Mouse (Mus musculus): ENCODE measurements around the gene Casq2. TPM values are rescaled to one million over a fixed set of nuclear protein-coding genes. Genes with fewer than 3 reads are reported as not detected.

The Casq2 gene
- polyA plus RNA-seq, 1 experiment: 482 TPM

GRCm38 (mm10) chr3:102069260-102069659 lies 17.0 kb upstream of the Casq2 start:
- TF ChIP-seq TCF3 (IDR thresholded peaks at IDR 0.05; ENCODE audit: insufficient read length, low read depth): no peak
- TF ChIP-seq MYOG (IDR thresholded peaks at IDR 0.05; ENCODE audit: control insufficient read depth in 1 of 3, insufficient read depth in 1 of 3, insufficient read length in 2 of 3, low read depth in 2 of 3): peak in 1 of 3 experiments; percentile 58
- no peak for TF ChIP-seq POLR2A (IDR thresholded peaks at IDR 0.05; ENCODE audit: insufficient read length, low read depth)
- no peak for TF ChIP-seq MAX (IDR thresholded peaks at IDR 0.05; ENCODE audit: low read depth)
- TF ChIP-seq USF1 (IDR thresholded peaks at IDR 0.05; ENCODE audit: low read depth): no peak
- no peak for TF ChIP-seq E2F4 (IDR thresholded peaks at IDR 0.05; ENCODE audit: insufficient read depth)
- TF ChIP-seq CEBPB (IDR thresholded peaks at IDR 0.05; ENCODE audit: insufficient read depth, poor library complexity, severe bottlenecking): peak; percentile 2; the same call in 1 of the 2 replicates
- TF ChIP-seq REST (IDR thresholded peaks at IDR 0.05; ENCODE audit: insufficient read depth, insufficient read length): no peak
- no peak for TF ChIP-seq POLR2AphosphoS2 (IDR thresholded peaks at IDR 0.05; ENCODE audit: insufficient read length, low read depth)
- TF ChIP-seq MYOD1 (IDR thresholded peaks at IDR 0.05; ENCODE audit: control insufficient read depth in 1 of 3, insufficient read length in 2 of 3, low read depth in 2 of 3): peak in 2 of 3 experiments; percentile 1 to 67
- no peak for TF ChIP-seq TCF12 (IDR thresholded peaks at IDR 0.05; ENCODE audit: insufficient read depth, poor library complexity, severe bottlenecking)
- TF ChIP-seq SRF (IDR thresholded peaks at IDR 0.05; ENCODE audit: control insufficient read depth, insufficient read length, low read depth): no peak
- Histone ChIP-seq H3K4me3 (no peak overlapping the region), H3ac (ENCODE audit: control insufficient read depth, insufficient read length) (no peak overlapping the region), H3K79me2 (ENCODE audit: control insufficient read depth, insufficient read depth) (no peaks in the 10 kb centered on the region), H3K36me3 (ENCODE audit: control insufficient read depth, insufficient read depth) (no peaks in the 10 kb centered on the region), H3K27me3 (ENCODE audit: control insufficient read depth, insufficient read depth, insufficient read length) (no peaks in the 10 kb centered on the region), H3K4me2 (ENCODE audit: low read depth) (peak overlapping the region; percentile 21)

- no peaks in the 10 kb centered on the region for H3K36me3 ChIP-seq (ENCODE audit: control insufficient read depth, insufficient read depth)
- H3K4me3 ChIP-seq: no peak overlapping the region
- TF ChIP-seq TCF3 (IDR thresholded peaks at IDR 0.05; ENCODE audit: insufficient read length, low read depth) (no peak), MYOG (IDR thresholded peaks at IDR 0.05; ENCODE audit: control insufficient read depth in 1 of 3, insufficient read depth in 1 of 3, insufficient read length in 2 of 3, low read depth in 2 of 3) (no peak), E2F4 (IDR thresholded peaks at IDR 0.05; ENCODE audit: insufficient read depth) (no peak), MAX (IDR thresholded peaks at IDR 0.05; ENCODE audit: low read depth) (no peak), MYOD1 (IDR thresholded peaks at IDR 0.05; ENCODE audit: control insufficient read depth in 1 of 3, insufficient read length in 2 of 3, low read depth in 2 of 3) (no peak), POLR2A (IDR thresholded peaks at IDR 0.05; ENCODE audit: insufficient read length, low read depth) (no peak), REST (IDR thresholded peaks at IDR 0.05; ENCODE audit: insufficient read depth, insufficient read length) (no peak), SRF (IDR thresholded peaks at IDR 0.05; ENCODE audit: control insufficient read depth, insufficient read length, low read depth) (no peak), CEBPB (IDR thresholded peaks at IDR 0.05; ENCODE audit: insufficient read depth, poor library complexity, severe bottlenecking) (no peak), POLR2AphosphoS2 (IDR thresholded peaks at IDR 0.05; ENCODE audit: insufficient read length, low read depth) (no peak), USF1 (IDR thresholded peaks at IDR 0.05; ENCODE audit: low read depth) (no peak), TCF12 (IDR thresholded peaks at IDR 0.05; ENCODE audit: insufficient read depth, poor library complexity, severe bottlenecking) (no peak)
- no peak overlapping the region for H3ac ChIP-seq (ENCODE audit: control insufficient read depth, insufficient read length)
- peak overlapping the region; percentile 21 for H3K4me2 ChIP-seq (ENCODE audit: low read depth)
- no peaks in the 10 kb centered on the region for H3K79me2 ChIP-seq (ENCODE audit: control insufficient read depth, insufficient read depth)
- H3K27me3 ChIP-seq (ENCODE audit: control insufficient read depth, insufficient read depth, insufficient read length): no peaks in the 10 kb centered on the region
Observed at GRCm38 (mm10) chr3:102069686-102070085, 16.5 kb upstream of the Casq2 start.

- no peaks in the 10 kb centered on the region for H3K27me3 ChIP-seq (ENCODE audit: control insufficient read depth, insufficient read depth, insufficient read length)
- no peak overlapping the region for H3ac ChIP-seq (ENCODE audit: control insufficient read depth, insufficient read length)
- TF ChIP-seq POLR2A (IDR thresholded peaks at IDR 0.05; ENCODE audit: insufficient read length, low read depth) (no peak), REST (IDR thresholded peaks at IDR 0.05; ENCODE audit: insufficient read depth, insufficient read length) (no peak), MAX (IDR thresholded peaks at IDR 0.05; ENCODE audit: low read depth) (no peak), TCF12 (IDR thresholded peaks at IDR 0.05; ENCODE audit: insufficient read depth, poor library complexity, severe bottlenecking) (peak; percentile 57), MYOG (IDR thresholded peaks at IDR 0.05; ENCODE audit: control insufficient read depth in 1 of 3, insufficient read depth in 1 of 3, insufficient read length in 2 of 3, low read depth in 2 of 3) (peak; percentile 29 to 95 (median 85)), MYOD1 (IDR thresholded peaks at IDR 0.05; ENCODE audit: control insufficient read depth in 1 of 3, insufficient read length in 2 of 3, low read depth in 2 of 3) (peak in 2 of 3 experiments; percentile 87 to 89), TCF3 (IDR thresholded peaks at IDR 0.05; ENCODE audit: insufficient read length, low read depth) (peak; percentile 37)
- no peaks in the 10 kb centered on the region for H3K79me2 ChIP-seq (ENCODE audit: control insufficient read depth, insufficient read depth)
- peak overlapping the region; percentile 21 for H3K4me2 ChIP-seq (ENCODE audit: low read depth)
- H3K36me3 ChIP-seq (ENCODE audit: control insufficient read depth, insufficient read depth): no peaks in the 10 kb centered on the region
- H3K4me3 ChIP-seq: no peak overlapping the region
Observed at GRCm38 (mm10) chr3:102070360-102070759, 15.9 kb upstream of the Casq2 start.

- Histone ChIP-seq H3K79me2 (ENCODE audit: control insufficient read depth, insufficient read depth) (no peaks in the 10 kb centered on the region), H3K4me2 (ENCODE audit: low read depth) (no peak overlapping the region)
- TF ChIP-seq TCF3 (IDR thresholded peaks at IDR 0.05; ENCODE audit: insufficient read length, low read depth) (no peak), CEBPB (IDR thresholded peaks at IDR 0.05; ENCODE audit: insufficient read depth, poor library complexity, severe bottlenecking) (no peak), TCF12 (IDR thresholded peaks at IDR 0.05; ENCODE audit: insufficient read depth, poor library complexity, severe bottlenecking) (no peak), POLR2AphosphoS2 (IDR thresholded peaks at IDR 0.05; ENCODE audit: insufficient read length, low read depth) (no peak), MYOG (IDR thresholded peaks at IDR 0.05; ENCODE audit: control insufficient read depth in 1 of 3, insufficient read depth in 1 of 3, insufficient read length in 2 of 3, low read depth in 2 of 3) (no peak), POLR2A (IDR thresholded peaks at IDR 0.05; ENCODE audit: insufficient read length, low read depth) (no peak)
Observed at GRCm38 (mm10) chr3:102071016-102071415, 15.2 kb upstream of the Casq2 start.

DNA sequence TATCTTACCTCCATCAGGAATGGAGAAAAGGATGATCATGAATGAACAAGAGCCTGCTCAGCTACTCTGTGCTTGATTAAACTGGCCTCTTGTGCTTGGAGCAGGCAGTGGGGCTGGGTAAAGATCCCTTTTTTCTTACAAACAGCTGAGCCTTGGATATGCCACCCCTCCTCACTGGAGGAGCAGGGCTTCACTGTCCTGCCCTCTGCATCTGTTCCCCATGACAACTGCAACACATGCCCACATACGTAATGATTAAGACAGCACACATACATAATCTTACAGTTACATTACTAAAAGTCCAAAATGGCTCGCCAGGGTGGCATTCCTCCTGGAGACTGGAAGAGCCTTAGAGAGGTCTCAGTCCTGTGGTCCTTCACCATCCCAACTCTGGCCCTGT lies 6.8 kb upstream of the Casq2 start:
- no peaks in the 10 kb centered on the region for H3K79me2 ChIP-seq (ENCODE audit: control insufficient read depth, insufficient read depth)
- no peak overlapping the region for H3K4me2 ChIP-seq (ENCODE audit: low read depth)
- no peaks in the 10 kb centered on the region for H3K36me3 ChIP-seq (ENCODE audit: control insufficient read depth, insufficient read depth)
- H3ac ChIP-seq (ENCODE audit: control insufficient read depth, insufficient read length): no peak overlapping the region
- no peaks in the 10 kb centered on the region for H3K27me3 ChIP-seq (ENCODE audit: control insufficient read depth, insufficient read depth, insufficient read length)
- no peak overlapping the region for H3K4me3 ChIP-seq
- TF ChIP-seq MYOD1 (IDR thresholded peaks at IDR 0.05; ENCODE audit: control insufficient read depth in 1 of 3, insufficient read length in 2 of 3, low read depth in 2 of 3) (peak in 2 of 3 experiments; percentile 67 to 79), MYOG (IDR thresholded peaks at IDR 0.05; ENCODE audit: control insufficient read depth in 1 of 3, insufficient read depth in 1 of 3, insufficient read length in 2 of 3, low read depth in 2 of 3) (peak in 2 of 3 experiments; percentile 63 to 79), POLR2A (IDR thresholded peaks at IDR 0.05; ENCODE audit: insufficient read length, low read depth) (no peak), SRF (IDR thresholded peaks at IDR 0.05; ENCODE audit: control insufficient read depth, insufficient read length, low read depth) (no peak), REST (IDR thresholded peaks at IDR 0.05; ENCODE audit: insufficient read depth, insufficient read length) (no peak), TCF12 (IDR thresholded peaks at IDR 0.05; ENCODE audit: insufficient read depth, poor library complexity, severe bottlenecking) (peak; percentile 14)

More at GRCm38 (mm10) chr3:102071016-102071415, 15.2 kb upstream of the Casq2 start:
- no peaks in the 10 kb centered on the region for H3K36me3 ChIP-seq (ENCODE audit: control insufficient read depth, insufficient read depth)
- H3K4me3 ChIP-seq: no peak overlapping the region
- H3ac ChIP-seq (ENCODE audit: control insufficient read depth, insufficient read length): no peak overlapping the region
- no peaks in the 10 kb centered on the region for H3K27me3 ChIP-seq (ENCODE audit: control insufficient read depth, insufficient read depth, insufficient read length)

Measured in myocyte (in vitro differentiated cells).